Mouse (Mus musculus) heart, postnatal 0 days (tissue): ENCODE results near the gene Gpr22. TPM values are rescaled to one million over a fixed set of nuclear protein-coding genes. Genes with fewer than 3 reads are reported as not detected.

Experiments used
- ATAC-seq: fragments of 200-750 bp; cut with Nextera tagmentation; 2 replicates; pipeline ENCODE4 v1.8.0; 2017; ENCODE audit warnings: low read depth, moderate number of reproducible peaks, moderate library complexity; ENCODE audit not compliant: insufficient read depth
- DNase-seq: peaks from one replicate; pipeline ENCODE4 v3.0.0-alpha.2; 2016; ENCODE audit warnings: low spot score
- H3K27ac ChIP-seq: fragments of 300-500 bp; sonication (generic); 2 replicates; pipeline ENCODE4 v1.5.1; 2014; ENCODE audit warnings: low read depth, mild to moderate bottlenecking
- H3K27me3 ChIP-seq: fragments of 300-500 bp; sonication (generic); 2 replicates; pipeline ENCODE4 v1.6.1; 2014; ENCODE audit warnings: low read length, mixed read lengths; ENCODE audit not compliant: control insufficient read depth, insufficient read depth
- H3K36me3 ChIP-seq: fragments of 300-500 bp; sonication (generic); replicated peaks from 2 replicates; pipeline ENCODE4 v1.6.1; 2014; ENCODE audit warnings: low read length, mixed read lengths; ENCODE audit not compliant: control insufficient read depth, insufficient read depth
- H3K4me1 ChIP-seq: fragments of 300-500 bp; sonication (generic); 2 replicates; pipeline ENCODE4 v1.6.1; 2014; ENCODE audit warnings: antibody characterized with exemption; ENCODE audit not compliant: control insufficient read depth, insufficient read depth
- H3K4me2 ChIP-seq: fragments of 300-500 bp; sonication (generic); 2 replicates; pipeline ENCODE4 v1.6.1; 2014; ENCODE audit warnings: low read depth, mild to moderate bottlenecking, low read length, moderate library complexity
- H3K4me3 ChIP-seq: fragments of 300-500 bp; sonication (generic); 2 replicates; pipeline ENCODE4 v1.5.1; 2014; ENCODE audit warnings: low read depth, low read length
- H3K9ac ChIP-seq: fragments of 300-500 bp; sonication (generic); replicated peaks from 2 replicates; pipeline ENCODE4 v1.6.1; 2014; ENCODE audit warnings: low read depth, low read length, mixed read lengths
- H3K9me3 ChIP-seq: fragments of 300-500 bp; sonication (generic); replicated peaks from 2 replicates; pipeline ENCODE4 v1.6.1; 2016; ENCODE audit warnings: low read length; ENCODE audit not compliant: control insufficient read depth
- CTCF ChIP-seq: IDR thresholded peaks from 2 replicates; pipeline ENCODE4 v1.5.1; 2016; ENCODE audit warnings: antibody characterized with exemption, control low read depth, low read depth
- EP300 ChIP-seq: IDR thresholded peaks from 2 replicates; pipeline ENCODE4 v1.6.1; 2016; ENCODE audit warnings: antibody characterized with exemption, low read depth
- WGBS: fragments of 180-500 bp; shearing (Covaris S2); extraction: QIAGEN DNeasy Blood & Tissue Kit; methylation state at CpG from one replicate; pipeline ENCODE4 v1.1.7; 2014; 5-methylcytosine and 5-hydroxymethylcytosine counted together
- polyA plus RNA-seq: library from polyadenylated mRNA; unstranded; fragments of >200 nt; fragmentation: Nextera tagmentation; extraction: Ambion mirVana; gene quantifications from 2 replicates; pipeline ENCODE4 v1.2.1, GENCODE M21; 2015
- total RNA-seq: library from RNA; depleted of rRNA; stranded (reverse); fragments of >200 nt; gene quantifications from 2 replicates; pipeline ENCODE4 v1.2.3, GENCODE M21; 2014; ENCODE audit warnings: low replicate concordance; rRNA removed

Gene Gpr22
- total and polyA plus RNA-seq, 2 experiments from 2014 or later = 14.0 to 16.0 TPM

DNA sequence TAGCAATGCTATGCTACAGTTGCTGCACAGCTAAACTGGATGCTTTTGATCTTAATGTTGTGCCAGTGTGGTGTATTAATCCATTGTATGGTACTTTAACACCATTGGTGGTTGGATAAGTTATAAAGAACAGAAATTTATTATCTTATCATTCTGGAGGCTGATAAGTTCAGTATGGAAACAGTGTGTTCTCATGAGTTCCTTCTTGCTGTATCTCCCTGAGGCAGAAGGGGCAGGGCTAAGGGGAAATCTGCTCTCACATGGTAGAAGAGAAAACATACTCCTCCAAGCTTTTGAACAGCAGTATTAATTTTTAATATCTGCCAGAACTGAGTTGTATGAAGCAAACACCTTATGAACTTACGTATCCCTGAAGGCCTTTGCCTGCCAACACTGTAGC, 20.5 kb downstream of the Gpr22 start:
- Histone ChIP-seq H3K4me1 (no peaks in the 10 kb centered on the region), H3K4me2 (no peak overlapping the region), H3K4me3 (no peak overlapping the region), H3K9ac (no peak overlapping the region), H3K27ac (no peak overlapping the region), H3K27me3 (no peaks in the 10 kb centered on the region), H3K36me3 (no peaks in the 10 kb centered on the region; the same call in 1 of the 2 replicates), H3K9me3 (peaks cover 5% of the 10 kb centered on the region; the same call in 1 of the 2 replicates)
- 54% methylated on average over 1 of the region's 1 CpGs for WGBS
- no peak for TF ChIP-seq CTCF
- TF ChIP-seq EP300 = no peak
- ATAC-seq (no peak), DNase-seq (no peak)

DNA sequence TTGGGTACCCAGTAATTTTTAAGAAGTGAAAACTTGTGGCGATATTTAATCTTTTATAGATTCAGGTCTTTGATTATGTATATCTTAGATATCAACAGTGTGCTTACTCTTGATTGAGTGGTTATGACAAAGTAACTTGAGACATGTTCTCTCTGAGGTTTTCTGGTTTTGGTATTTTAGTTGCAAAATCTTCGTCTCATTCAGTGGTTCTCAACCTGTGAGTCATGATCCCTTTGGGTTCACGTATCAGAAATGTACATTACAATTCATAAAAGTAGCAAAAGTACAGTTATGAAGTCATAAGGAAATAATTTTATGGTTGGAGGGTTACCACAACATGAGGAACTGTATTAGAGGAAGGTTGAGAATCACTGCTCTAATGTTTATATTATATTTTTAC, 27.1 kb downstream of the Gpr22 start:
- no peak overlapping the region for H3K9ac ChIP-seq
- H3K9me3 ChIP-seq = no peaks in the 10 kb centered on the region
- ATAC-seq (no peak), DNase-seq (no peak)
- TF ChIP-seq EP300 = no peak
- TF ChIP-seq CTCF = no peak
- no peaks in the 10 kb centered on the region for H3K4me1 ChIP-seq
- WGBS = 92% methylated on average over 3 of the region's 3 CpGs
- H3K36me3 ChIP-seq = peaks cover 6% of the 10 kb centered on the region; the same call in 1 of the 2 replicates
- no peak overlapping the region for H3K4me2 ChIP-seq
- no peak overlapping the region for H3K4me3 ChIP-seq
- no peak overlapping the region for H3K27ac ChIP-seq
- H3K27me3 ChIP-seq = no peaks in the 10 kb centered on the region

DNA sequence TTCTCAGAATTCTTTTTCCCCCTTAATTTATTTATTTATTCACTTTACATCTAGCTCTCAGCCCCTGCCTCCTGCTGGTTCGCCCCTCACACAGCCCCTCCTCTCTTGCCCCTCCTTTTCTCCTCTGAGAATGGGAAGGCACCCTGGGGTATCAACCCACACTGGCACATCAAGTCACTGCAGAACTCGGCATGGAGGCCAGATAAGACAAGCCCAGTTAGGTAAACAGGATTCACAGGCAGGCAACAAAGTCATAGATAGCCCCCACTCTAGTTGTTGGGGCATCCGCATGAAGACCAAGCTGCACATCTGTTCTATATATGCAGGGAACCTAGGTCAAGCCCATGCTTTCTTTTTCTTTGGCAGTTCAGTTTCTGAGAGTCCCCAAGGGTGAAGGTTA, 46.6 kb downstream of the Gpr22 start:
- DNase-seq (no peak), ATAC-seq (no peak)
- no peak overlapping the region for H3K4me2 ChIP-seq
- H3K4me3 ChIP-seq = no peak overlapping the region
- peaks cover 50% of the 10 kb centered on the region for H3K36me3 ChIP-seq
- no peaks in the 10 kb centered on the region for H3K27me3 ChIP-seq
- H3K4me1 ChIP-seq = no peaks in the 10 kb centered on the region
- H3K9me3 ChIP-seq = no peaks in the 10 kb centered on the region
- no peak for TF ChIP-seq EP300
- no peak for TF ChIP-seq CTCF
- H3K27ac ChIP-seq = no peak overlapping the region
- 63% methylated on average over 3 of the region's 3 CpGs for WGBS
- no peak overlapping the region for H3K9ac ChIP-seq

DNA sequence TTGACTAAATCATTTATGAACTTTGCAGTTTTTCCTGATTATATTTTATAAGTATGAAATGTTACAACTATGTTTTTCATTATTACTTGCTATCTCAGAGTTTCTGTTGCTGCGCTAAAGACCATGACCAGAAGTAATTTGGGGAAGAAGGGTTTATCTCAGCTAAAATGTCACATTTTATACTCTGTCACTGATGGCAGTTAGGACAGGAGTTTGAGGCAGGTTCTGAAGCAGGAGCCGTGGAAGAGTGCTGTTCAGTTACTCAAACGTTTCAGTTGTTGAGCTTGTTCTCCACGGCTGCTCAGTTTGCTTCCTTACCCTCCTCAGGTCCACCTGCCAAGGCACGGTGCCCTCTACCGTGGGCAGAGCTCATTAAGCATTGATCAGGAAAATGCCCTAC, 47.7 kb downstream of the Gpr22 start:
- no peak for TF ChIP-seq CTCF
- no peak for TF ChIP-seq EP300
- no peak for ATAC-seq
- Histone ChIP-seq H3K27ac (no peak overlapping the region), H3K27me3 (no peaks in the 10 kb centered on the region), H3K36me3 (peaks cover 45% of the 10 kb centered on the region), H3K4me1 (no peaks in the 10 kb centered on the region), H3K4me3 (no peak overlapping the region), H3K9ac (no peak overlapping the region), H3K4me2 (no peak overlapping the region), H3K9me3 (no peaks in the 10 kb centered on the region)
- 72% methylated on average over 6 of the region's 6 CpGs for WGBS
- no peak for DNase-seq

Other genes starting within 250 kb of the Gpr22 start
- 6.4 and 10.4 TPM in 2 replicates for gene Cbll1, start 214.3 kb downstream of the Gpr22 start, total RNA-seq
- gene Cbll1, start 214.3 kb downstream of the Gpr22 start, polyA plus RNA-seq = 5.1 and 5.4 TPM in 2 replicates
- gene Slc26a4, start 154.0 kb downstream of the Gpr22 start, total RNA-seq = not detected in 2 replicates
- 0.12 and 0.16 TPM in 2 replicates for gene Slc26a4, start 154.0 kb downstream of the Gpr22 start, polyA plus RNA-seq
- 10.4 and 68.3 TPM in 2 replicates for gene Bcap29, start 79.3 kb downstream of the Gpr22 start, total RNA-seq
- gene Bcap29, start 79.3 kb downstream of the Gpr22 start, polyA plus RNA-seq = 52.8 and 54.7 TPM in 2 replicates
- 2.2 and 3.2 TPM in 2 replicates for gene Dus4l, start 59.1 kb downstream of the Gpr22 start, total RNA-seq
- gene Dus4l, start 59.1 kb downstream of the Gpr22 start, polyA plus RNA-seq = 7.6 and 7.7 TPM in 2 replicates
- gene Cog5, start 59.1 kb downstream of the Gpr22 start, total RNA-seq = 58.4 and 79.4 TPM in 2 replicates
- 19.7 and 22.4 TPM in 2 replicates for gene Cog5, start 59.1 kb downstream of the Gpr22 start, polyA plus RNA-seq
- gene Hbp1, start 236.6 kb upstream of the Gpr22 start, total RNA-seq = 153 and 187 TPM in 2 replicates
- gene Hbp1, start 236.6 kb upstream of the Gpr22 start, polyA plus RNA-seq = 97.9 and 127 TPM in 2 replicates